Mouse (Mus musculus): ENCODE results near the gene Entpd8.

The Entpd8 gene

GRCm38 (mm10) chr2:25098005-25098615 lies 18.0 kb downstream of the Entpd8 start:
- no peak for DNase-seq

GRCm38 (mm10) chr2:25098956-25099355 lies 18.9 kb downstream of the Entpd8 start:
- DNase-seq: peak; percentile 33

- no peak for DNase-seq
Measured at GRCm38 (mm10) chr2:25099703-25100102, 19.6 kb downstream of the Entpd8 start.

- no peak for DNase-seq
Measured at GRCm38 (mm10) chr2:25104122-25104521, 24.0 kb downstream of the Entpd8 start.

- no peak for DNase-seq
Measured at GRCm38 (mm10) chr2:25106045-25106444, 25.9 kb downstream of the Entpd8 start.

GRCm38 (mm10) chr2:25109487-25109886 lies 29.4 kb downstream of the Entpd8 start:
- no peak for DNase-seq

GRCm38 (mm10) chr2:25110505-25111183 lies 30.5 kb downstream of the Entpd8 start:
- DNase-seq: no peak

GRCm38 (mm10) chr2:25111184-25111791 lies 31.2 kb downstream of the Entpd8 start:
- DNase-seq: no peak

- DNase-seq: no peak
Measured at GRCm38 (mm10) chr2:25114308-25114707, 34.2 kb downstream of the Entpd8 start.

- no peak for DNase-seq
Measured at GRCm38 (mm10) chr2:25115442-25115841, 35.3 kb downstream of the Entpd8 start.

- no peak for DNase-seq
Measured at GRCm38 (mm10) chr2:25120963-25121362, 40.9 kb downstream of the Entpd8 start.

- DNase-seq: no peak
Measured at GRCm38 (mm10) chr2:25122666-25123065, 42.6 kb downstream of the Entpd8 start.

- DNase-seq: no peak
Measured at GRCm38 (mm10) chr2:25123527-25123926, 43.4 kb downstream of the Entpd8 start.

GRCm38 (mm10) chr2:25124411-25124810 lies 44.3 kb downstream of the Entpd8 start:
- no peak for DNase-seq

GRCm38 (mm10) chr2:25125146-25125545 lies 45.0 kb downstream of the Entpd8 start:
- DNase-seq: no peak

- DNase-seq: peak; percentile 30
Measured at GRCm38 (mm10) chr2:25126011-25127010, 46.2 kb downstream of the Entpd8 start.

GRCm38 (mm10) chr2:25127206-25127605 lies 47.1 kb downstream of the Entpd8 start:
- peak; percentile 42 for DNase-seq

GRCm38 (mm10) chr2:25128072-25128471 lies 48.0 kb downstream of the Entpd8 start:
- DNase-seq: peak; percentile 21

GRCm38 (mm10) chr2:25131601-25132000 lies 51.5 kb downstream of the Entpd8 start:
- DNase-seq: no peak

All from right cerebral cortex, postnatal 14 days (tissue).